Mouse (Mus musculus): ENCODE measurements around the gene Pheta1.

The Pheta1 gene

GRCm38 (mm10) chr5:121889375-121889774 lies 40.6 kb downstream of the Pheta1 start:
- in situ Hi-C loops (cut with MseI, MboI): no loop called here

- in situ Hi-C loops (cut with MseI, MboI): no loop called here
Measured at GRCm38 (mm10) chr5:121889819-121890362, 41.1 kb downstream of the Pheta1 start.

GRCm38 (mm10) chr5:121890925-121891324 lies 42.1 kb downstream of the Pheta1 start:
- in situ Hi-C loops (cut with MseI, MboI): no loop called here

- in situ Hi-C loops (cut with MseI, MboI): no loop called here
Measured at GRCm38 (mm10) chr5:121892281-121892680, 43.5 kb downstream of the Pheta1 start.

GRCm38 (mm10) chr5:121893581-121893980 lies 44.8 kb downstream of the Pheta1 start:
- in situ Hi-C loops (cut with MseI, MboI): no loop called here

- in situ Hi-C loops (cut with MseI, MboI): no loop called here
Measured at GRCm38 (mm10) chr5:121894647-121895046, 45.9 kb downstream of the Pheta1 start.

- in situ Hi-C loops (cut with MseI, MboI): no loop called here
Measured at GRCm38 (mm10) chr5:121895117-121895756, 46.5 kb downstream of the Pheta1 start.

GRCm38 (mm10) chr5:121902809-121903745 lies 54.3 kb downstream of the Pheta1 start:
- in situ Hi-C loops (cut with MseI, MboI): no loop called here
